Mouse (Mus musculus): Measurements from ENCODE around the gene Cyth2. TPM values are rescaled to one million over a fixed set of nuclear protein-coding genes. Genes with fewer than 3 reads are reported as not detected.

Cyth2 gene
- polyA plus RNA-seq (2012) = 117 and 133 TPM in 2 replicates

DNA sequence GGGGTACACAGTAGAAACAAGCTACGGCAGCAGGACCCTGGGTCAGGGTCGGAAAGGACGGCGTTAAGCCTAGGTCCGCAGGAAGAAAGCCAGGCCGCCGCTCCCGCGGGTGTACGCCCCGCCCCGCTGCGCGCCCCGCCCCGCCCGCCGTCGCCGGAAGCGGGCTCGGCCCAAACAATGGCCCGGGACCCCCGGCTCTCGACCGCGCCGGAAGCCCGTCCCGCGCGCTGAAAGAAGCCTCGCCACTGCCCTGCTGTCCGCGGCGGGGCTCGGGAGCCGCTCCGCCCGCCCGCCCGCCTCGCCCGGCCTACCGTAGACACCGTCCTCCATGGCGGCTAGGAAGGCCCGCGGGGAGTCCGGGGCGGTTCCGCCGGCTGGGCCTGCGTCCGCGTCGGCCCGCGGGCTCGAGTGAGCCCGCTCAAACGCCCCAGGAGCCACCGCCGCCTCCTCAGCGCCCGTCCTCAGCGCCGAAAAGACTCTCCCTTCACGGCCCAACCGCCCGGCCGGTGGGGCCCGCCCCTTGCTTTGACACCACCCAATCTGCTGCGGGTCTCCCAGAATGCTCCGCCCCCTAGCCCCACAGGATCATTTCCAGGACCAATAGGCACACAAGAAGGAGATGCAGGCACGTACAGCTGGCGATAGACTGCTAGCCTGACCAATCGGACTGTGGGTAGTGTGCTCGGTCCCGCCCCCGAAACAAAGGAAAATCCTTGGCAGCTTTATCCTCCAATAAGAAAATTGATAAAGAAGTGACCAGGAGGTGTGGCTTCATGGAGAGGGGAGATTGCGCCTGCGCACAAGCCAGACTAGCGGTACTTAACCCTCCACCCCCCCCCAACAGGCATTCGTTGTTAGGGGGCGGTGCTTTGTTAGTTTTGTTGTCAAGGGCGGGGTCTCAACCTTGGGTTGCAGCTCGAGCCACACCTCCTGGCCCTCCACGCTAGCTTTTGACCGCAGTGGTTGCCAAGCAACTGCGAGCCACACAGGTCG lies at the start of gene Cyth2:
Gene Cyth2 (minus strand): TSS at position 795 of the 993 bp plus-strand sequence.
- TF ChIP-seq GATA1 (IDR thresholded peaks at IDR 0.05; ENCODE audit: low read length) = no peak

DNA sequence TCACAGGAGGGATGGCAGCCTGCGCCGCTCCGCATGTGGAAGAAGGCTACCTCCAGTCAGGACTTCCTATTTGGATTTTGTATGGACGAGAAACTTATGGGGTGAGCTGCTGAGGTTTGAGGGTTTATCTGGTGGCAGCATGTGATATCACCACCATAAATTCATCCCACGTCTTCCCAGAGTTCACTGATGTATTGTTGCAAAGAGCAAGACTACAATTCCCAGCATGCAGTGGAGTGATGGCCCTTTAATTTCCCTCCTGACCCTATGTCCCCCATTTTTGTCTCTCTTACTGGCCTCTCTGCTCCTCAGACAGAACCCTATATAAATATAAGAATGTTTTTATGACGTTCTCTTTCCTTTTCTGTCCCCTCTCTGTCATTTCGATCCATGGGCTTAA lies 48.4 kb upstream of the Cyth2 start:
- no peak for TF ChIP-seq GATA1 (IDR thresholded peaks at IDR 0.05; ENCODE audit: low read length)

DNA sequence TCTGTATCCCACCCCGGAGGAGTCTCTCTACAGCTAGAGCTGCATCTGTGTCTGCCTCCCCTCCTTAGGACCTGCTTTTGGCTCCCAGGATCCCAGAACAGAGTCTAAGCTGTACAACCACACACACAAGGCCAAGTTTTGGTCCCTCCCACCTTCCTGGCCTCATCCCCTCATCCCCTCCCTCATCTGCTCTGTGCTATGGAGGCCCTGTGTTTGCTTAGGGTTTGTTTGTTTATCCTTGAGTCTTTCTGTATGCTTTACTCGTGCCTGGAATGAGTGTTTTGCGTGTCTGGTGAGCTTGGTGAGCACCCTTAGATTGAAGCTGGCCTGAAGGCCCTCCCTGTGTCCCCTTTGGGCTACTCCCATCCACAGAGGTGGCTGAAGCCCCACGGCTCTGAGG lies 44.6 kb upstream of the Cyth2 start:
- TF ChIP-seq GATA1 (IDR thresholded peaks at IDR 0.05; ENCODE audit: low read length) = no peak

DNA sequence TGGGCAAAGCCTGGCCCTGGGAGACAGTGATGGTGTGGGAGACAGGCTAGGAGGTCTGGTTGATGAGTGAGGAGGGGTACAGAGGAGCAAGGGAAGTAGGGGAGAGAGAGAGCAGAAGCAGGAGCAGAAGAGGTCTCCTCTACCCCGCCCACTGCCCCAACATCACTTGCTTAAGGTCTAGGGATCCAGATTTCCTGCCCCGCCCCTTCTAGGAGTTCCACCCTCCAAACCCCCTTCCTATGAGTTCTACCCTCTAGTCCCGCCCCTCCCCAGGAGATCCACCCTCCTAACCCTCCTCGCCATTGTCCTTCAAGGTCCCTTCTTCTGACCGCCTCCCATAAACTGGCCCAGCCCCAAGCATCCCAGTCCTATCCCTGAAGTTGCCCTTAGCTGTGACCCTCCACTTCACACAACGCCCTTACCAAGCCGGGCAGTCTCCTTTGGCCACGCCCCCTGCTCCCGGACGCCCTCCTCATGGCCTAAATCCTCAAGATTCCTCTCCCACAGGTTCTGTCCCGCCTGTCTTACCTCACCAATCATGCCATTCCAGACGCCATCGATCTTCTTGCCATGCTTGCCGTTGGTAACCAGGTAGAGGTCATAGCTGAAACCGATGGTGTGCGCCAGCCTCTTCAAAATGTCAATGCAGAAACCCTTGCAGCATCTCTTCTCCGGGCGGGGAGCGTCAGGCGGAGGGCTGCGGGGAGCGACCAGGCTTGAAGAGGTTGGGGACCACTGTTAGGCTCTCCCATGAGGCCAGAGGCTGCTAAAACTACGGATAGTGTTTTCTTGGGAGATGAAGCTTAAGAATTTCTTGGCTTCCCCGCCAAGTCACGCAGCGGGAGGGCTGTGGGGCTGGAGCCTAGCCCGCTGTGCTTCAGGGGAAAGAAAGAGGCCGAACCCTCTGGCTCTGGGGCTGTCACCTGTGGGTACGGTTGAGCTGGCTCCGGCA lies 42.8 kb upstream of the Cyth2 start:
- TF ChIP-seq GATA1 (IDR thresholded peaks at IDR 0.05; ENCODE audit: low read length) = no peak

DNA sequence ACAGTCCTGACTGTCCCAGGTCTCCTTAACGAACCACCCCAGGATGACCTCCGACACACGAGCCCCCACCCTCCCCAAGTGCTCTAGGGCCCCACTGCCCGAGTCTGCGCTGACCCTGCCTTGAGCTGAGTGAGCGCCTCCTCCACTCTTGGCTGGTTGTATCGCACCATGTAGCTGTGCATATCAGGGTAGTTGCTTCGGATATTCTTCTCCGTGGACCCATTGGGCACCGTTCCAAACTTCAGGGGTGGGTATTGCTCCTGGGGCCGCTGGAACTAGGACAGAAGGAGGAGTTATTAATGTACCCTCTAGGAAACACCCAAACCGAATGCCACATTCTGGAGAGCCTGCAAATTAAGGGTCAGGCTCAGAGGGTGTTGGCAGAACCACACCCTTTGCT lies 38.7 kb upstream of the Cyth2 start:
- no peak for TF ChIP-seq GATA1 (IDR thresholded peaks at IDR 0.05; ENCODE audit: low read length)

DNA sequence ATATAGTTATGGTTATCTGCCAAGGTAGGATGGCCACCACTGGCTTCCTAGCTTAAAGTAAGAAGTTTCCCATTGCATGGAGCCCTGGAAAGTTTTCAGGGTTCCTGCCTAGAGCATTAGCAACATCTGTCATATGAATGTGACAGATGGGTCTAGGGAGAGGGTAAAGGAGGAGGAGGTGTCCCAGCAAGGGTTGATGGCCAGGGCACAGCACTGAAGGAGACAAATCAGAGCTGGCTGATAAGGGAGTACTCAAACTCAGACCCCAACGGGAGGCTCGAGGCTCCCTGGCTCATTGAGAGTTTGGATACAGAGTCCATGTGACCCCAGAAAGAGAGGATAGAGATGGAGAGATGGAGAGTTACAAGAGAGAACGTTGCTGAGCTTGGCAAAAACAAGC lies 36.3 kb upstream of the Cyth2 start:
- TF ChIP-seq GATA1 (IDR thresholded peaks at IDR 0.05; ENCODE audit: low read length) = no peak

DNA sequence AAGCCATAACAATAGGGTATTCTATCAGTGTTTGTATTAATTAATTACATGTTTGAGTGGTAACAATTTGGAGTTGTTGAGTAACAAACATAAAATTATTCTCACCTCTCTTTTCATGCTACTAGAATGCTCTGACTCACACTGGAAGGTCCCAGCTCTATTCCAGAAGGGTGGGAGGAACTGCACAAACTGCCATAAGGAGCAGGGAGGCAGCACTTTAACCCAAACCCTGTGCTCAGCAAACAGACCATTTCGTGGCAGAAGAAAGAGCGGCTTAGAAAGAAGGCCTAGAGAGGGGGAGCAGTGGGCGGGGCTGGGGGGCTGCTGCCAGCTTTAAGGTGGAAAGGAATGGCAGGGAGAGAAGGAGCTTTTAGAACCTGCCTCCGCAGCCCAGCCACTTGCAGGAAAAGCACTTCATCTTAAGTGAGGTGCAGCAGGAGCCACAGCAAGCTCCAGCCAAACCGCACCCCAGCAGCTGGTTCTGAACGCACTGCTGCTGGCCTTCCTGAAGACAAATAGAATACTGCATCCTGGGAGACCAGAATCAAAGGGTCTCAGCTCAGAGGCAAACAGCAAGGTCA lies 34.2 kb upstream of the Cyth2 start:
- TF ChIP-seq GATA1 (IDR thresholded peaks at IDR 0.05; ENCODE audit: low read length) = no peak

DNA sequence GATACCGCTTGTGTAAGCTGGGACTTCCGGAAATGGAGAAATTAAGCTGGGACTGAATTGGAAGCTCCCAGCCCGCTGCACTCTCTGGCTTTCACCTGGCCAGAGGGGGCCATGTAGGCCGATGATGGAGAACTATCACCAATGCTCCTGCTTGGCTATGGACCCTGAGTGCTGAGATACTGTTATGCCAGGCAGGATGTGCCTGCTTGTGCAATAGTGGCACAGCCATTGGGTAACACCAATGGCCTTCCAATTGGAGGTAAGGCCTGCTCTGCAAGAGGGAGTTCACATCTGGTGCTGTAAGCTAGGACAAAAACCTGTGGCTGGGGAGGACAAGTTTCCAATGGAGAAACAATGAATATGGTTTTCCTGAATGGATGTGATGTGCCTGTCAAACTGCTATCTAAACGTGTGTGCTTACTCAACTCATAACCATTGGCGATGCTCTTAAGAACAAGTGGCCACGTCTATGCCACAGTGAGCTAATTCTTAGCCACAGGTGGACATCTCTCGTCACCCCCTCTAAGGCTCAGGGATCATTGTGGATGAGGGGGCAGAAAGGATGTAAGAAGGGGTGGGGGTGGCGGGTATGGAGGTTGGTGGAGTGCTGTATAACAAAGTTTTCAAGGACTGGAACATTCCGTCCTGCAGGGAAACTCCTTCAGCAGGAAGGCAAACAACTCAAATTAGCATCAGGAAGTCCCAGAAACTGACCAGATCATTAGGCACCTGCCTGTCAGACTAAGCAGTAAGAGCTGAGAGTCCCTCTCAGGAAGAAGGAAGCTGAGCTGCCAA lies 28.8 kb upstream of the Cyth2 start:
- TF ChIP-seq GATA1 (IDR thresholded peaks at IDR 0.05; ENCODE audit: low read length) = no peak

DNA sequence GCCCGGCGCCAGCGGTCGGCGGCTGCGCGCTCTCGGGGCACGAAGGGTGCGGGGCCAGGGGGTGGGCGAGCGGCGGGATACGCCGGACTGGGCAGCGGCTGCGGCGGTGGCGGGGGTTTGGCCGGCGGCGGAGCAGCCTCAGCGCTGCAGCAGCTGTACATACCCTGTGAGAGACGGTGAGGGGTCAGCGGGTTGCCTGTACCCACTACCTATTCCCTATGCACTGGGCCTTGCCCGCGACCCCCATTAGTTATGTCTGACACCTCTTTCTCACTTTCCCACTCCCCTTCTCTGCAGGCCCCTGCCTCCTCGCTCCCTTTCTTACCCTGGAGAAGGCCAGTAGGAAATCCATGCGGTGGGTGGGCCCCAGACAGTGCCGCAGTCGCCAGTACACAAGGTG lies 19.5 kb upstream of the Cyth2 start:
- TF ChIP-seq GATA1 (IDR thresholded peaks at IDR 0.05; ENCODE audit: low read length) = no peak

DNA sequence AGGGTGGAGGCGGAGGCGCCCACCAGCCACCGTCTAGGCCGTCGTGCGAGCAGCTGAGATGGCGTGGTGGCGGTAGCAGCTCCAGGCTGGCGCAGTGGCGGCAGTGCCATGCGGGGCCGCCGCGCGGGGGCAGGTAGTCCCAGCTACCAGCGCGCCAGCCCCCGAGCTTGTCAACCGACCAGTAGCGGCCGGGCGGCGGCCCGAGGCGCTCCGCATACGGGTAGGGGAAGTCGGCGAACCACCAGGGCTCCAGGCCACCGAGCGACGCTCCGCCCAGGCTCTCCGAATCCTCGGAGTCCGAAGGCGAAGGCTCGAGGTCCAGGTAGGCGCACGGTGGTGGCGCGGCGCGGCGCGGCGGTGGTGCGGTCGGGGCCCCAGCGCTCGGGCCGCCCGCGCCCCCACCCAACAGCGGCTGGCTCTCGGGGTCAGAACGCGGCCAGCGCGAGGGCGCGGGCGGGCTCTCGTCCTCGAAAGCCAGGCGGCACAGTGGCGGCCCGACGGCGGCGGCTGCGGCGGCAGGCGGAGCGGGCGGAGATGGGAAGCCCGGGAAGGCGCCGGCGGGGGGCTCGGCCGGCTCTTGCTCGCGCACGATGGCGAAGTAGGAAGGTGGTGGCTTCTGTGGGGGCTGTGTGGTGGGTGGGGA lies 18.9 kb upstream of the Cyth2 start:
- TF ChIP-seq GATA1 (IDR thresholded peaks at IDR 0.05; ENCODE audit: low read length) = no peak

DNA sequence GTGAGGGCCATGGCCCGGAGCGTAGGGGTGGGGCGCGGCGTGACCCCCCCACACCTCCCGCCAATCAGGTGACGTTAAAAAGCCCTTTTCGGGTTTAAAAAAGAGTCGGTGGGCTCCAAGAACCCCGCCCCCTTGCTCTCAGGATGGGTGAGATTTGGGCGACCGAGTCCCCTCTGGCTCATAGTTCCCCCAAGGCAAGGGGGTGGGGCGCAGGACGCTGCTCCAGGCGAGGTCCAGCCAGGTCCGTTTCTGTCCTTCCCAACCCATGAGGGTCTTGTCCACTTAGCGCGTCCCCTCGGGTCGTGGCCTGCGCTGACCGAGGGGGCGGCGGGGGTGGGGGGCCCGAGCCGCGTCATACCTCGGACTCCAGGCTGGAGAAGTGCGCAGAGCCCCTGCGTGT lies 18.0 kb upstream of the Cyth2 start:
- no peak for TF ChIP-seq GATA1 (IDR thresholded peaks at IDR 0.05; ENCODE audit: low read length)

DNA sequence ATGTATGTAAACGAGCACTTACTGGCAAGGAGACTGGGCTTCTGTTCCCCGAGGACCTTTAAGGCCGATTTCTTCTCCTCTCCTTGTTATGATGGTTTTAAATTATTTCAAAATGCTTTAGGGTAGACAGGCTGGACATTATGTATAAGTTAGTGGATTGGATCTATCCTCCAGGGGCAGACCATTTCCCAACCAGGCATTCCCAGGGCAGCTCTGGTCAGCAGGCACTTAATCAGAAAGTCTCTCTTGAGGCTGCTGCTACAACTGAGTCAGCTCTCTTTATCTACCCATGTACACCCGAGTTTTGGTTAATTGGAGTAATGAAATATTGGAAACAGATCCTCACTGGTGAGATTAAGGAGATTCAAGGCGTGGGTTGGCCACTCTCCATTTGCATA lies 16.7 kb upstream of the Cyth2 start:
- no peak for TF ChIP-seq GATA1 (IDR thresholded peaks at IDR 0.05; ENCODE audit: low read length)

DNA sequence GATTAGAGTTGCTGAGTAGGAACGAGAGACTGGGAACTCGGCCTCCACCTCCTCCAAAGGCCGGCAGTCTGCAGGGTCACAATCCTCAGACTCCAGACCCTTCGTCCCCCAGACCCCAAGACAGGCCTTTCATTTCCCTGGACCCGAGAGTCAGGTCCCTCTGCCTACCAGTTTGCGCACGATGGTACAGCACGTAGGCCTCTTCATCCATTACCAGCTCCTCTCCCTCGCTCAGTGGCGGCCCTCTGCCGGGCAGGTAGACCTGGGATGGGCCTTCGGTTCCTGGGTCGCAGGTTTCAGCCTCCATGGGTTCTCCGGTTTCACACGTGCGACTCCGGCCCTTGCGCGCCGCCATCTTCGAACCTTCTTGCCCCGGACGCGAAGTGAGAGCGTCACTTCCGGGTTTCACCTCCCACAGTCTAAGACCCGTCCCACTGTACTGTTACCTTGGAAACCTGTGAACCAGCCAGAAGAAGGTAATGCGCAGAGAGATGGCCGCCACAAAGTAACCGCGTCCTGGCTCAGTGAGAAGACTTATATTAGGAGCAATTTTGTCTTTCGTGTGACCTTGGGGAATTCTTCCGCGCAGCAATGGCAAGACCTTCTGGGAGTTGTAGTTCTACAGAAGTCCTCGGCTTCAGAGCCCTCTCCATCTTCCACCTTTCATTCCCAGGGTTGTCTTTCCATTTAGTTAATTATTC lies 16.2 kb upstream of the Cyth2 start, which contains the start of gene Grwd1:
Gene Grwd1 (minus strand): TSS at position 518 of the 701 bp plus-strand sequence.
- TF ChIP-seq GATA1 (IDR thresholded peaks at IDR 0.05; ENCODE audit: low read length) = no peak

DNA sequence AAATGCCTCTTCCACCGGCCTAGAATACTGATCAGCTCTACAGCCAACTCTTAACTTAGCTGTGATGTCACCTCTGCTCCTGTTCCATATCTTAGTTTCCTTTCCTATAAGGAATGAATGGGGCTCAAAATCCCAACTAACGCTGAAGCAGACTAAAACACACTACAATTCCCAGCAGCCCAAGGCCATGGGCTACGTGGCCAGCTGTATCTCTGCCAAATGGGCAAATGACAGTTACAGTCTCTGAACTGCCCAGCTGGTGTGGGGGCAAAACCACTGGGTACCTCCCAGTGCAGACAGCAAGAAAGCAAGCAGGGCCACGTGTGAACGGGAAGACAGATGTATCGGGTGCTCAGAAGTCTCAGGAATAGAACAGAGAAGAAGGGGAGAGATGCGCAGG lies 12.2 kb upstream of the Cyth2 start:
- TF ChIP-seq GATA1 (IDR thresholded peaks at IDR 0.05; ENCODE audit: low read length) = no peak

All from G1E-ER4 (cell line).